Mouse (Mus musculus) kidney, embryonic 14.5 days (tissue): Measurements from ENCODE around the gene AC140267.1. TPM values are rescaled to one million over a fixed set of nuclear protein-coding genes. Genes with fewer than 3 reads are reported as not detected.

Experiments
- ATAC-seq: fragments of 200-750 bp; cut with Nextera tagmentation; 2 replicates; pipeline ENCODE4 v1.8.0; 2017; ENCODE audit warnings: moderate number of reproducible peaks, mild to moderate bottlenecking, moderate TSS enrichment, moderate library complexity; ENCODE audit not compliant: low FRiP score, low TSS enrichment
- H3K27ac ChIP-seq: fragments of 300-500 bp; sonication (generic); 2 replicates; pipeline ENCODE4 v1.5.1; 2014; ENCODE audit warnings: low read depth, mild to moderate bottlenecking, low read length, moderate library complexity, mixed read lengths
- H3K27me3 ChIP-seq: fragments of 300-500 bp; sonication (generic); 2 replicates; pipeline ENCODE4 v1.6.1; 2014; ENCODE audit warnings: mild to moderate bottlenecking, low read length; ENCODE audit not compliant: control insufficient read depth, insufficient read depth
- H3K36me3 ChIP-seq: fragments of 300-500 bp; sonication (generic); 2 replicates; pipeline ENCODE4 v1.6.1; 2014; ENCODE audit warnings: low read length, mixed read lengths; ENCODE audit not compliant: control insufficient read depth, insufficient read depth
- H3K4me1 ChIP-seq: fragments of 300-500 bp; sonication (generic); 2 replicates; pipeline ENCODE4 v1.6.1; 2014; ENCODE audit warnings: low read length, mixed read lengths; ENCODE audit not compliant: control insufficient read depth, insufficient read depth
- H3K4me2 ChIP-seq: fragments of 300-500 bp; sonication (generic); replicated peaks from 2 replicates; pipeline ENCODE4 v1.6.1; 2014; ENCODE audit warnings: low read depth, mild to moderate bottlenecking, low read length
- H3K4me3 ChIP-seq: fragments of 300-500 bp; sonication (generic); 2 replicates; pipeline ENCODE4 v1.5.1; 2014; ENCODE audit warnings: mild to moderate bottlenecking, low read length
- H3K9ac ChIP-seq: fragments of 300-500 bp; sonication (generic); 2 replicates; pipeline ENCODE4 v1.6.1; 2014; ENCODE audit warnings: low read depth, mild to moderate bottlenecking, low read length, moderate library complexity
- H3K9me3 ChIP-seq: fragments of 300-500 bp; sonication (generic); 2 replicates; pipeline ENCODE4 v1.6.1; 2016; ENCODE audit warnings: low read length; ENCODE audit not compliant: control insufficient read depth
- WGBS: fragments of 180-500 bp; shearing (Covaris S2); extraction: QIAGEN DNeasy Blood & Tissue Kit; methylation state at CpG from one replicate; pipeline ENCODE4 v1.1.7; 2014; 5-methylcytosine and 5-hydroxymethylcytosine counted together
- polyA plus RNA-seq: library from polyadenylated mRNA; unstranded; fragments of >200 nt; fragmentation: Nextera tagmentation; extraction: Ambion mirVana; gene quantifications from 2 replicates; pipeline ENCODE4 v1.2.1, GENCODE M21; 2014

Gene AC140267.1
- polyA plus RNA-seq, 1 experiment from 2014 or later = not detected

DNA sequence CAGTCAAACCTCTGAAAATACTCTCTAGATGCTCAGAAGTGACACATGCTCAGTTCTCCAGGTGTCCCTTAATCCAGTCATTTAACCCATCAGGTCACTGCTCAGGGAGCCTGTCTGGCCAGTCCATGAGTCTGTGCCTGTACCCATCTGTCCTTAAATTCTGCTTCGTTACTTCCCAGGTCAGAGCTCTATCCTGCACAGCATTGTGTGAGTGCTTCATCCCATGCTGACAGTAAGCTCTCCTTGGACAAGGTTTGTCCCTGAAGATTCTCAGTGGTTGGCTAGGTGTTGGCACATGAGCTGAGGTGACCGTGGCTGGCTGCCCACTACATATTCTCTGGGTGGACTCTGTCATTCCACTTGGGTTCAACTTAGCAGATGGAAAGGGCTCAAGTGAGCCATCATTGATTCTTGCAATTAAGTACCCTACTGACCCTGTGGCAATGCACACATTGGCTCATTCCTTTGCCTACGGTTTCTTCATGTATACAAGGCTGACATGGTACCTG, 29.5 kb upstream of the AC140267.1 start:
- no peak overlapping the region for H3K9ac ChIP-seq
- H3K36me3 ChIP-seq = no peaks in the 10 kb centered on the region
- H3K27me3 ChIP-seq = no peaks in the 10 kb centered on the region
- H3K4me2 ChIP-seq = no peak overlapping the region
- WGBS = 84% methylated on average over 3 of the region's 3 CpGs
- H3K4me3 ChIP-seq = no peak overlapping the region
- H3K9me3 ChIP-seq = no peaks in the 10 kb centered on the region
- no peak for ATAC-seq
- H3K27ac ChIP-seq = no peak overlapping the region
- H3K4me1 ChIP-seq = peaks cover 7% of the 10 kb centered on the region; the same call in 1 of the 2 replicates

DNA sequence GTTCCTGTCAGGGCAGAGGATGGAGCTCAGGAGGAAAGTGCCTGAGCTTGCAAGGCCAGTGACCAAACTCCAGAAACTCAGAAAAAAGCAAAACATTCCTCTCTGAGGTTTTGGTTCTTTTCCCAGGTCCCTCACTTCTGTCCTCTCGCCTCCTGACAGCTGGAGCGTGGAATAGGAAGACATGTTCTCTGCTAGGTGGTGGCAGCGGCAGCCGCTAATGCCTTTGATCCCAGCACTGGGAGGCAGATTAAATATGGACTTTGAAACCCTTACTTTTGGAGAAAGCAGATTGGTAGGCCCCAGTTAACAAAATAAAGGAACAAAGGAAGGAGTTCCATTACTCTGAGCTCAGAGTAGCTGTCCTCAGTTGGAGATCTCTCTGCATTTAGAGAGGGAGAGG, 27.2 kb upstream of the AC140267.1 start:
- no peaks in the 10 kb centered on the region for H3K27me3 ChIP-seq
- no peak overlapping the region for H3K4me3 ChIP-seq
- H3K36me3 ChIP-seq = peaks cover 12% of the 10 kb centered on the region
- peaks cover 7% of the 10 kb centered on the region; the same call in 1 of the 2 replicates for H3K4me1 ChIP-seq
- no peak overlapping the region for H3K4me2 ChIP-seq
- H3K9ac ChIP-seq = 0 out of 2 replicates have a peak overlapping the region, but pooled peaks have one; percentile 28
- 13% methylated on average over 4 of the region's 4 CpGs for WGBS
- H3K9me3 ChIP-seq = no peaks in the 10 kb centered on the region
- ATAC-seq = no peak
- no peak overlapping the region for H3K27ac ChIP-seq

DNA sequence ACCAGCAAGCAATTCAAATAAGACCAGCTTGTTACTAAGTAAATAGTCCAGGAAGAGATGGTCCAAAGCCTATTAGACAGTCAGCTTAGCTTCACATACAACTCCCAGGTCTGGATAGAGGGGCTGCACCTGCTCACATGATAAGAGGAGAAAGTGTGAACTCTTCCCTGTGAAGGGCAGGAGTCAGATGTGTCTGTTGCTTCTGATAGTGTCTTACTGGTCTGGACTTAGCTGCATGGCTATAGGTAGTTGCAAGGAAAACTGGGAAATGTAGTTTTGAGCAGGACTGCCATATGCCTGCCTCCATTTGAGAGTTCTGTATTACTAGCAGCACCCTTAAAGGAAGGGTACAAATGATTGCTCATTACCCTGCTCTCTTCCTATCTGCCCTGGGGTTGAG, 21.9 kb upstream of the AC140267.1 start:
- no peaks in the 10 kb centered on the region for H3K9me3 ChIP-seq
- no peaks in the 10 kb centered on the region for H3K27me3 ChIP-seq
- no peak overlapping the region for H3K9ac ChIP-seq
- H3K36me3 ChIP-seq = peaks cover 12% of the 10 kb centered on the region
- peaks cover 1% of the 10 kb centered on the region; the same call in 1 of the 2 replicates for H3K4me1 ChIP-seq
- H3K4me2 ChIP-seq = no peak overlapping the region
- no peak for ATAC-seq
- no peak overlapping the region for H3K27ac ChIP-seq
- no peak overlapping the region for H3K4me3 ChIP-seq

GRCm38 (mm10) chr15:80215716-80216479, 19.7 kb upstream of the AC140267.1 start:
- Histone ChIP-seq H3K4me2 (no peak overlapping the region), H3K27ac (no peak overlapping the region), H3K27me3 (no peaks in the 10 kb centered on the region), H3K4me1 (peaks cover 6% of the 10 kb centered on the region; the same call in 1 of the 2 replicates), H3K9me3 (no peaks in the 10 kb centered on the region), H3K9ac (no peak overlapping the region), H3K36me3 (peaks cover 12% of the 10 kb centered on the region), H3K4me3 (no peak overlapping the region)
- WGBS = 13% methylated on average over 10 of the region's 10 CpGs
- ATAC-seq = no peak

DNA sequence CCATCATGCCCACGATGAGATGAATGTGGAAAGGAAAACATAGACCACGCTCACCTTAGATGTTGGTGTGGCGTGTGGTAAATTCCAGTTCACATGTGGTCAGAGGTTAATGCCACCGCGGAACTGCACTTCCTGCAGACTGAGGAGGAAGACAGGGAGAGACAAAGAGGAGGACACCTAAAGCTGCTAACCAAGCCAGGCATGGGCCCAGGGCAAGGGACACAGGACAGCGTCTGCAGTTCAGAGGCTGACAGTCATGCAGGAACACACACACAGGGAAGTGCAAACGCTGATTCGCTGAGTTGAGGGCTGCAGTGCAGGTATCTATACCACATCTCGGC, 19.2 kb upstream of the AC140267.1 start:
- Histone ChIP-seq H3K9me3 (no peaks in the 10 kb centered on the region), H3K27me3 (no peaks in the 10 kb centered on the region), H3K4me2 (no peak overlapping the region), H3K27ac (no peak overlapping the region), H3K4me1 (peaks cover 6% of the 10 kb centered on the region; the same call in 1 of the 2 replicates), H3K36me3 (peaks cover 9% of the 10 kb centered on the region), H3K4me3 (no peak overlapping the region), H3K9ac (no peak overlapping the region)
- WGBS = 59% methylated on average over 9 of the region's 9 CpGs
- no peak for ATAC-seq

- no peak for ATAC-seq
These were observed 18.2 kb upstream of the AC140267.1 start for GRCm38 (mm10) chr15:80217476-80217875.

GRCm38 (mm10) chr15:80219211-80219610, 16.4 kb upstream of the AC140267.1 start:
- Histone ChIP-seq H3K36me3 (no peaks in the 10 kb centered on the region), H3K27me3 (no peaks in the 10 kb centered on the region), H3K4me2 (peak overlapping the region; percentile 22; the same call in 1 of the 2 replicates), H3K4me1 (peaks cover 6% of the 10 kb centered on the region; the same call in 1 of the 2 replicates), H3K9me3 (no peaks in the 10 kb centered on the region), H3K27ac (no peak overlapping the region), H3K9ac (peak overlapping the region; percentile 28; the same call in 1 of the 2 replicates), H3K4me3 (no peak overlapping the region)
- ATAC-seq = peak; percentile 51; the same call in 1 of the 2 replicates
- WGBS = 42% methylated on average over 14 of the region's 14 CpGs

More at GRCm38 (mm10) chr15:80217476-80217875, 18.2 kb upstream of the AC140267.1 start:
- Histone ChIP-seq H3K4me3 (no peak overlapping the region), H3K4me2 (no peak overlapping the region), H3K9me3 (no peaks in the 10 kb centered on the region), H3K27ac (no peak overlapping the region), H3K36me3 (0 out of 2 replicates have a peak, but pooled peaks cover 2% of the 10 kb centered on the region), H3K4me1 (peaks cover 6% of the 10 kb centered on the region; the same call in 1 of the 2 replicates), H3K9ac (no peak overlapping the region), H3K27me3 (no peaks in the 10 kb centered on the region)
- 87% methylated on average over 10 of the region's 10 CpGs for WGBS

DNA sequence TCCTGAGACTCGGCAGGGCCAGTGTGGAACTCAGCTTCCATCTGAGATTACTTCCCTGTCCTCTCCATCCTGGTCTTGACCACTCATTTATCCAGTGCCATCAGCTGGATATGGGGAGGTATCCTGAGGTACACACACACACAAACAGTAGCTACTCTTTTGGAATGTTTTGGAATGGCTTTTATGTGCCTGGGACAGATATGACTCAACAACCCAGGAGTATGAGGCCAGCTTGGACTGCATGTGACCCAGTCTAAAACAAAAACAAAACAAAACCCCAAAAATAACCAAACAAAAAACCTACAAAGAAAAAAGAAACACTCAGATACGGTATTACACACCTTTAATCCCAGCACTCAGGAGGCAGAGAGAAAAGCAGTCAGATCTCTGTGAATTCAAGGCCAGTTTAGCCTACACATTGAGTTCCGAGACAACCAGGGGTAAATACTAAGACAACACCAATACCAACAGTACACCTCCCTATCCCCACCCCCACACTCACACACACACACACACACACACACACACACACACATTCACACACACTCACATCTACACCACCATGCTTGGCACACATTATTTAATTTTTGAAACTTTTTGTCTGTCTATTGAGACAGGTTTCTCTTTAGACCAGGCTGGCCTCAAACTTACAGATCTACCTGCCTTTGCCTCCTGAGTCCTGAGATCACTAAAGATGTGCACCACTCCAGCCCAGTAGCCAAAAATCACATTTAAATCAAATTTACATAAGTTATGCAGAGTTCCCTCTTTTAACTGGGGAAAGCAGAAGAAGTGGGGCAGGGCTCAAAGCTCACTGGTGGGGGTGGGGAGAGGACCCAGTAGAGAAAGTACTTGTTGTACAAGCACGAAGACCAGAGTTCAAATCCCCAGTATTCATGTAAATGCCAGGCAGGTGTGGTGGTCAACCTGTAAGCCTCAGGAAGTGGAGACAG, 15.7 kb upstream of the AC140267.1 start:
- Histone ChIP-seq H3K4me1 (peaks cover 6% of the 10 kb centered on the region; the same call in 1 of the 2 replicates), H3K9me3 (no peaks in the 10 kb centered on the region), H3K27me3 (no peaks in the 10 kb centered on the region), H3K36me3 (no peaks in the 10 kb centered on the region), H3K9ac (peak overlapping the region; percentile 28; the same call in 1 of the 2 replicates), H3K4me2 (no peak overlapping the region), H3K4me3 (no peak overlapping the region), H3K27ac (no peak overlapping the region)
- ATAC-seq = no peak
- WGBS = 67% methylated on average over 4 of the region's 4 CpGs
